Mouse (Mus musculus): ENCODE data around the gene Ell2. TPM values are rescaled to one million over a fixed set of nuclear protein-coding genes. Genes with fewer than 3 reads are reported as not detected.

Ell2 gene
- total RNA-seq, 2 experiments from 2014 or later: 31.2 to 35.5 TPM

- Histone ChIP-seq H3K27ac (no peak overlapping the region), H3K4me3 (no peak overlapping the region)
- no peak for TF ChIP-seq CTCF (conservative IDR thresholded peaks at IDR 0.05)
- DNase-seq (ENCODE audit: low spot score in 2 of 2): no peak
Observed at GRCm38 (mm10) chr13:75738957-75739356, 32.4 kb downstream of the Ell2 start.

- DNase-seq (ENCODE audit: low spot score in 2 of 2): no peak
- TF ChIP-seq CTCF (conservative IDR thresholded peaks at IDR 0.05): no peak
- Histone ChIP-seq H3K4me3 (no peak overlapping the region), H3K27ac (no peak overlapping the region)
Observed at GRCm38 (mm10) chr13:75740018-75740417, 33.5 kb downstream of the Ell2 start.

GRCm38 (mm10) chr13:75741119-75741518, 34.6 kb downstream of the Ell2 start:
- DNase-seq (ENCODE audit: low spot score in 2 of 2): no peak

GRCm38 (mm10) chr13:75741736-75742729, 35.5 kb downstream of the Ell2 start:
- TF ChIP-seq CTCF (conservative IDR thresholded peaks at IDR 0.05): no peak
- Histone ChIP-seq H3K4me3 (no peak overlapping the region), H3K27ac (no peak overlapping the region)

More at GRCm38 (mm10) chr13:75741119-75741518, 34.6 kb downstream of the Ell2 start:
- TF ChIP-seq CTCF (conservative IDR thresholded peaks at IDR 0.05): no peak
- no peak overlapping the region for H3K27ac ChIP-seq
- H3K4me3 ChIP-seq: no peak overlapping the region

GRCm38 (mm10) chr13:75742970-75743369, 36.4 kb downstream of the Ell2 start:
- TF ChIP-seq CTCF (conservative IDR thresholded peaks at IDR 0.05): no peak
- DNase-seq (ENCODE audit: low spot score in 2 of 2): no peak
- no peak overlapping the region for H3K4me3 ChIP-seq
- H3K27ac ChIP-seq: no peak overlapping the region

More at GRCm38 (mm10) chr13:75741736-75742729, 35.5 kb downstream of the Ell2 start:
- no peak for DNase-seq (ENCODE audit: low spot score in 2 of 2)

- TF ChIP-seq CTCF (conservative IDR thresholded peaks at IDR 0.05): no peak
- no peak overlapping the region for H3K4me3 ChIP-seq
- DNase-seq (ENCODE audit: low spot score in 2 of 2): no peak
- no peak overlapping the region for H3K27ac ChIP-seq
Observed at GRCm38 (mm10) chr13:75744065-75744464, 37.5 kb downstream of the Ell2 start.

GRCm38 (mm10) chr13:75745328-75745727, 38.8 kb downstream of the Ell2 start:
- TF ChIP-seq CTCF (conservative IDR thresholded peaks at IDR 0.05): no peak
- H3K4me3 ChIP-seq: no peak overlapping the region
- DNase-seq (ENCODE audit: low spot score in 2 of 2): no peak
- no peak overlapping the region for H3K27ac ChIP-seq

GRCm38 (mm10) chr13:75747265-75747664, 40.7 kb downstream of the Ell2 start:
- no peak for DNase-seq (ENCODE audit: low spot score in 2 of 2)
- no peak overlapping the region for H3K4me3 ChIP-seq
- no peak overlapping the region for H3K27ac ChIP-seq
- TF ChIP-seq CTCF (conservative IDR thresholded peaks at IDR 0.05): no peak

GRCm38 (mm10) chr13:75748685-75749084, 42.1 kb downstream of the Ell2 start:
- no peak overlapping the region for H3K4me3 ChIP-seq
- DNase-seq (ENCODE audit: low spot score in 2 of 2): no peak
- TF ChIP-seq CTCF (conservative IDR thresholded peaks at IDR 0.05): no peak
- no peak overlapping the region for H3K27ac ChIP-seq

GRCm38 (mm10) chr13:75750785-75751184, 44.2 kb downstream of the Ell2 start:
- Histone ChIP-seq H3K4me3 (no peak overlapping the region), H3K27ac (no peak overlapping the region)
- TF ChIP-seq CTCF (conservative IDR thresholded peaks at IDR 0.05): no peak
- DNase-seq (ENCODE audit: low spot score in 2 of 2): no peak

GRCm38 (mm10) chr13:75752216-75752938, 45.8 kb downstream of the Ell2 start:
- H3K27ac ChIP-seq: no peak overlapping the region
- no peak for TF ChIP-seq CTCF (conservative IDR thresholded peaks at IDR 0.05)
- peak; percentile 21 to 36 for DNase-seq (ENCODE audit: low spot score in 2 of 2)
- no peak overlapping the region for H3K4me3 ChIP-seq

GRCm38 (mm10) chr13:75754398-75754797, 47.8 kb downstream of the Ell2 start:
- 0 out of 2 replicates have a peak, but pooled peaks have one; percentile 3 for TF ChIP-seq CTCF (conservative IDR thresholded peaks at IDR 0.05)
- H3K27ac ChIP-seq: peak overlapping the region; percentile 61; the same call in 1 of the 2 replicates
- H3K4me3 ChIP-seq: no peak overlapping the region
- DNase-seq (ENCODE audit: low spot score in 2 of 2): peak; percentile 22 to 34
